Mouse (Mus musculus) CD4-positive, CD25-positive, alpha-beta regulatory T cell, adult 2 months (primary cell): ENCODE measurements at regions not wholly inside any gene's neighbourhood (a gene's known extent, or its start where the extent isn't known, plus 50 kb on each side); places are given as distances from the start of the nearest gene placed in this dataset.
"Not testable (repeated sequence)": the region's sequence is repeated elsewhere in the genome, so short reads cannot be mapped to it uniquely, and the experiment has no call there.

Experiments used
- DNase-seq: peaks from one replicate; pipeline ENCODE4 v3.0.0-alpha.2; 2012; ENCODE audit warnings: low read depth, low spot score

DNA sequence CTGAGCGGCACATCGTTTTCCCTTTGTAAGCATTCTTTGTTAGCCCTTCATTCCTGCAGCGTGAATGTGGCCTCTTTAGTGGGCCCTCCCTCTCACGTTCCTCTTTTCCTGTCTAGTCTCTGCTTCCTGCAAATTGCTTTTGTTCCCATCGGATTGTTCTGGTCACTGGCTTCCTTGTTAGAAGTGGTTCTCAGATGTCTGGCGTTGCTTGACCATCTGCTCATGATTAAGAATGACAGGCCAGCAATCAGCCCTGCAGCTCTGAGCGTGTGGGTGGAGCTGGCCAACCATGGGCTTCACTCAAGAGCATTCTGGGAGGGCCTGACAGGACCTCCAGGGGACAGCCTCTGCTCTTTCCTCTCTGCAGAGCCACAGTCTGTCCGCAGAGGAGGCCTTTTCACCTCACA, 297.5 kb downstream of the Eipr1 start:
- no peak for DNase-seq

- DNase-seq: no peak
Measured at GRCm38 (mm10) chr12:29049801-29050200, 298.2 kb downstream of the Eipr1 start.

DNA sequence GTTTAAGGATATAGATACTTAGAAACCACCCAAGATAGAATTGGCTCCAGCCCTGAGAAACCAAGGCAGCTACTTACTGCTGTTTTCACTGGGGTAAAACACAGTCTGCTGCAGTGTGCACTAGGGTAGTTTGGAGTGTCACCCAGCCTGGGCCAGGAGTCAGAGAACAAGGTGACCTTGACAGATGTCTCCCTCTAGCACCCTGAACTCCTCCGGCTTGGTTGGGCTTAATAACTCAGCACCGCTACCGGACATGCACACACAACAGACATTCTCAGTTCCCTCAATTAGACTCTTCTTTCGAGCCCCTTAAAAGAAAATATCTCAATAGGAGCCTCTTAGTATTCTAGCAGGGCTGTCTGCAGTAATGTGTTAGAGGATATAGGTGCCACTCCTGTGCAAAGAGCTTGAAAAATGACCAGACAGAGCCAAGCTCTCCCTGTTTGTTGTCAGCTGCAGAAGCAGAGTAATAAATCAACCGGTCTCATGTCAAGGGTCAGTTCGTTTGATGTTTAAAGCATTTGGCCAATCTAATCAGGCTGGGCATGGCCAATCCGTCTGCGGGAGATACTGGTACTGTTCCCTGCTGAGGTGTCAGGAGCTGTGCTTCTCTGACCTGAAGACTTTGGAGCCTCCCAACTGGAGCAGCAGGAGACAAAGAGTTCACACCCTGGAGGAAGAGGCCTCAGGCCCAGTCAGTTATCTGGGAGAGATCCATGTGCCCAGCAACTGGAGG, 299.1 kb downstream of the Eipr1 start:
- no peak for DNase-seq

GRCm38 (mm10) chr12:29054367-29054766, 302.8 kb downstream of the Eipr1 start:
- no peak for DNase-seq

DNA sequence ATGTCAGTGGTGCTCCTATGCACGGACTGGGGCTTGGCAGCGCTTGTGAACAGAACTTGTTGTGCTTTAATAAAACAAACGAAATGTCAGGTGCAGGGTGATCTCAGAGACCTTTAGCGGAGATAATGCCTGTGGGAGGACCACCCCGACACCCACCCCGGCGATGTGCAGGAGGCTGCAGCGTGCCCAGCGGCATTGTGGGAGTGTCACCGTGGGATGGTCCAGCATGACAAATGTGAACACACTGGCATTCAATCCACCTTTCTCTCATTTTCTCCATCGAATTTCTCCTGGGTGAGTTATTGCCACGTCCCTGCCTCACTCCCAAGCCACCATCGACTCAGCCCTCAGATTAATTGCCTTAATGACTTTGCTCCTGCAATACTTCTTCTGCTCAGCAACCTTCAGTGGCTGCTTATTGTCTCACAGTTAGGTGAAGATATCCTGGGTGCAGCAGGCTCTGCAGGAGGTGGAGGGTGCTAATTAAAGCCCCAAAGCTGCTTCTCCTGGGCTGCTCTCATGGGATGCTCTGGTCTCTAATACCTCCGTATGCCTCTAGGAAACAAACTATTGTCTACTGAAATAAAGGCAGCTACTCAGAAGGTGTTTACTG, 310.5 kb downstream of the Eipr1 start:
- DNase-seq: no peak

DNA sequence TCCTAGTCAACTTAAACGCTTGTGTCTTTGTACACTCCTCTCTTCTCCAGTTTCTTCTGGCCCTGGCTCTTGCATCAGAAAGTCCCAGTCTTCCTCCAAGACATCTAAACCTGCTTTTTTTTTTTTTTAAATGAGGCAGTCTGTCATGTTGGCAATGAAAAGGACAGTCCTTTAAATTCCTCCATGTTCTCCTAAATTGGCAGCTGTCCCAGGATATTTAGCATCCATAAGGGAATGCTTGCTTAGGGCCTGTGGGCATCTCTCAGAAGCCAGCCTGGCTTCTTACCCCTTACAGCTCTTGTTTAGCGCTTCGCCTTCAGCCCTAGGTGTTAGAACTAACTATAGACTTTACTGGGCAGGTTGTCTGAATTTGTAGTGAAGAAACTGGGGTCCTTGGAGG, 311.2 kb downstream of the Eipr1 start:
- DNase-seq: no peak

DNA sequence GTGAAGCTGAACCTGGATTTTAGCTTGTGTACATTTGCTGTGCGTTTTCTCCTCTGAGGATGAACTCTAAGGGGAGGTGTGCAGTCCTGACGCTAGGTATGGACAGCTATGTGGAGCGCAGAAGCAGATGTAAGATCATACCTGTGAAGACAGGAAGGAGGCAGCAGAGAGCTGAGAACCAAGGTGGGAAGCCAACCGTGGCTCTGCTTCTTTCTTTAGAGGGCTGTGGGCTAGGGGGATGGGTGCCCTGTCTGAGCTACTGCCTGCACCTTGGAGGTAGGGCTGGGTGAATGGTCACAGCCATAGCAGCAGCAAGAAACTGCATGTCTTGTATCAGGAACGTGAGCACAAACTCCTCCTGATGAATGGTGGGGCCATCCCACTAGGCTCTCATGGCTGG, 316.6 kb downstream of the Eipr1 start:
- no peak for DNase-seq

DNA sequence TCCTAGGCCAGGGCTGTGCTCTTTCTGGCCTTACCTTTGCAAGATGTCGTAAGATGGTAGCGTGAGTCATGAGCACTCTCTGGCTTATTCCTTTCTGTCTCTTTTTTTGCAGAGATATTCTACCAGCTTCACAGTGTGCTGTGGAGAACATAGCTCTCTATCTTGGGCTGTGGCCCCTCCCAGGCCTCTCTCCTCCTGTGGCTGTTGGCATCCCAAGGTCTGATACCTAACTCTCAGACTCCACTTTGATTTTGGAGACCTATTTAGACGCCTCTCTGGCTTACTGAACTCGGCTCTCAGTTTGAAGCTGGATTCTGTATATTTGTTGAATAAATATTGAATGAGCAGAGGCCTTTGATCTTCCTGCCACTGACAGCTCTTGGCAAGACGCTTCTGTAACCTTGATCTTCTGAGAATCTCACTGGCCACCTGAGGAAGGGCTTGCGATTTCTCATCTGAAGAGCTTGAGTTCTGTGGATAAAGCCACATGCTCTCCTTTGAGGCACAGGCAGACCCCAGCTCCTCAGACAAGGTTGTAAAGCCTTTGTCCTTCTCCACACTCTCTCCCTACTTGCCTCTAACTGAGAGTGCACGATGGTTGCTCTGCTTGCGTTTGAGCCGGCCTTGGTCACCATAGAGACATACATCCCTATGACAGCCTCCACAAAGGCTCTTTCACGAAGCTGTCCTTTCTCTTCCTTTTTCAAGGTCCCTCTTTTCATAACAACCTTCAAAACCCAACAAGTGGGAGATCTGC, 323.7 kb downstream of the Eipr1 start:
- DNase-seq: no peak

- no peak for DNase-seq
Measured at GRCm38 (mm10) chr12:29076606-29077005, 325.0 kb downstream of the Eipr1 start.

- no peak for DNase-seq
Measured at GRCm38 (mm10) chr12:29079011-29079410, 327.4 kb downstream of the Eipr1 start.

- no peak for DNase-seq
Measured at GRCm38 (mm10) chr12:29083426-29084221, 332.0 kb downstream of the Eipr1 start.

DNA sequence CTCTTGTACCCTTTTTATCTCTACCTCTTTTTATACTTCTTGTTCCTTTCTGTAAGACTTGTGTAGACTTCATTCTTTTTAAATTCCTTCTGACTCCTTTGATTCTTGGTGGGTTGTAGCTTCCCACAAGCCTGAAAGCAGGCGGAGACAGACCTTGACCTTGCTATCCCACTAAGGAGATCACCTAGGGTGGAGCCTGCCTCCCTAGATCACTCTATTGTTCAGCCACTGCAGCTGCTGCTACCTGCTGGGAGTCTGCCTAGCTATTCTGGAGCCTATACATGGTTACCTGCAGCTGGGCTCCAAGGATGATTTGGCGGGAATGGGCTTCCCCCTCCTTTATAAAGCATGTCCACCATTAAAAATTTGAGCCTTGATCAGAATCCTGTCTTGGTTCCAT, 335.6 kb downstream of the Eipr1 start:
- DNase-seq: not testable (repeated sequence)

GRCm38 (mm10) chr12:29089634-29090033, 338.0 kb downstream of the Eipr1 start:
- no peak for DNase-seq

GRCm38 (mm10) chr12:29090451-29090850, 338.8 kb downstream of the Eipr1 start:
- no peak for DNase-seq

GRCm38 (mm10) chr12:29095406-29096032, 343.9 kb downstream of the Eipr1 start:
- no peak for DNase-seq

- DNase-seq: no peak
Measured at GRCm38 (mm10) chr12:29096033-29096913, 344.7 kb downstream of the Eipr1 start.

DNA sequence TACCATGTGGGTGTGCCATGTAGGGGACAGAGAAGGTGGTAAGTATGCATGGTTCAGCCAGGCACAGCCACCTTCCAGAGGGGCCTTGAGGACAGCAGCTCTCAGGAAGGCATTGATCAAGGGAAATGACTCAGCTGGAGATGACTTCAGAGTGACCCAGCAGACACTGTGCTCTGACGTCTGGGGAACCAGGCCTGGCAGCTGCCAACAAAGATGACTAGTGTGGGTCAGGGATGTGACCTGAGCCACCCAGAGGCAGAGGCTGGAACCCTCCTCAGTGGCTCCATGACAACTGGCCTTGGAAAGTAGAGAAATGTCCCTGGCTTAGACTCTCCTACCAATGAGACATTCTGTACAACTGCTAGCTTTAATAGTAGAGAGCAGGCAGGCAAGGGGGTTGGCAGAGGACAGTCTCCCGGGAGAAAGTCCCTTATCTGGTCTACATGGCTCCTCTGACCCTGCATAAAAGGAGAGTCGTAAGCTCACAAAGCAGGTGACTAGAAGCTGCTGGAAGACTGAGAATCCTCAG, 348.5 kb downstream of the Eipr1 start:
- DNase-seq: no peak

DNA sequence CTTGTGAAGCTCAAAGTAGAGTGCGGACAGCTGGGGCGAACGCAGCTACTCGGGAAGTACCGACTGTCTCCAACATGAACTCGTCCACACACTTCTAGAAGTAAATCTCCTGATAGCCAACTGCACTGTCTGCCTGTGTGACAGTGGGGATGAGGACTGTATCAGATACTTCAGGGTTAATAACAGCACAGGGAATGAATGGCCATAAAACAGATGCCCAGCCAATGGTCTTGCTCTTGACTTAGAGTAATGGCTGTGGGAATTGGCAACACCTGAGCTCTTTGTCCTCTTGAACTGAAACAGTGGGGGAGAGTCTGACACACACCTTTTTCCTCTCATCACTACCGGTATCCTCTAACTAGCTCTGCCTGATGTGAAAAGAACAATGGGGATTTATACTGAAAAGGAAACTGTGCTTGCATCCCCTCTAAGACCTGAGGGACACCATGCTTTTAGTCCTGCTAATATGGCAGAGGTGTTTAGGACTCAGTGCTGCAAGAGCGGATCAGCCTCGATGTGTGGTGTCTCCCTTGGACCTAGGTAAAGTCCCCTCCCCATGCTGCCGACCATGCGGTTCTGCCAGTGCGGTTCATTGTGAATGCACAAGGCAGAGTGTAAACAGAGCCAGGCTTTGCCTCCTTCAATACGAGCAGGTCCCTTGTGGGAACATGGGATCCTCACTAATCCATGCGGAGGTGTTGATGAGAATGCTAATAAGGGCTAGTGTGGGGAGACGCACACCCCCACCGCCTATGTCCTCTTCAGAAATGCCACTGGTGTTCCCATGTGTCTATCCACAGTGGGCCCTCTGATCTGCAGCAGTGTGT, 355.5 kb downstream of the Eipr1 start:
- no peak for DNase-seq

DNA sequence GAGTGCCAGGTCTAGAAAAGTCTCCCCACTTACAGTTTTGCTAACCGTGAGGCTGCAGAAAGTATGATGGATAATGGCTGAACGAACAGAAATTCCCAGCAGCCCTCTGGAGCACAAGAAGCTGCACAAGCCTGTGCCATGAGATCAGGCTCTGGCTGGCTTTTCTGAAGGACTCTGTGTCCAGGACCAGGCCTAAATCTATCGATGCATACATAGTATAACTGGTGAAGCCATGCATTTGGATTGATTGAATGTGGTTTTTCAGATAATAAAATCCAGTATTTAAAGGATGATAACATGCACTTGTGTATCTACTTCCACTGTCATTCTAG, 356.1 kb downstream of the Eipr1 start:
- DNase-seq: no peak
